Mouse (Mus musculus): ENCODE measurements around the gene Mcm3ap.

The Mcm3ap gene

DNA sequence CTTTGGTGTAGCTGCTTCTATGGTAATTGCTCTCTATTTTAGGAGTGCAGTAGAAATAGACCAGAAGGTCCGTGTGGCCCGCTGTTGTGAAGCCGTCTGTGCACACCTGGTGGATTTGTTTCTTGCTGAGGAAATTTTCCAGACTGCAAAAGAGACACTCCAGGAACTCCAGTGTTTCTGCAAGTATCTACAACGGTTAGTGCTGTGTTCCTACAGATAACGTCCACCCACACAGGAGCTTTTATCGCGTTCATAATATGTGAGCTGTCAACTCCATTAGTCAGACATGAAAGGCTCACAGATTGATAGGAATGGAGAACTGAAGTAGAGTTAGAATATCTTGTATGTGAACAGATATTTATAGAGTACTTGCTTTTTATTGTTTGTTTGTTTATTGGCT lies 27.6 kb downstream of the Mcm3ap start:
- DNase-seq, result no peak

DNA sequence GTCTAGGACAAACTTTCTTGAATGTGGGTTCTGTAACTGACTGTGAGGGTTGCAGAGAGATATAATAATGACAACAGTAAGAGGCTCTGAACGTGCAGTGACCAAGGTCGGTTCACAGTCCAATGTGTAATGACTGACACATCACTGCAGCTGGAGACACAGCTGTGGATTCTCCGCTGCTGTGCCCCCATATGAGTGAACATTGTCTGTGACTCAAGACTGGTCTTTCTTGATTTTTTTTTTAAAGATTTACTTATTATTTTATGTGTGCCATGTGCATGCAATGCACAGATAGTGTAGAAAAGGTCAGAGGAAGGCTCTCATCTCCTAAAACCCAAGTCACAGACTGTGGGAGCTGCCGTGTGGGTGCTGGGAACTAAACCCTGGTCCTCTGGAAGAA lies 28.8 kb downstream of the Mcm3ap start:
- DNase-seq, result no peak

DNA sequence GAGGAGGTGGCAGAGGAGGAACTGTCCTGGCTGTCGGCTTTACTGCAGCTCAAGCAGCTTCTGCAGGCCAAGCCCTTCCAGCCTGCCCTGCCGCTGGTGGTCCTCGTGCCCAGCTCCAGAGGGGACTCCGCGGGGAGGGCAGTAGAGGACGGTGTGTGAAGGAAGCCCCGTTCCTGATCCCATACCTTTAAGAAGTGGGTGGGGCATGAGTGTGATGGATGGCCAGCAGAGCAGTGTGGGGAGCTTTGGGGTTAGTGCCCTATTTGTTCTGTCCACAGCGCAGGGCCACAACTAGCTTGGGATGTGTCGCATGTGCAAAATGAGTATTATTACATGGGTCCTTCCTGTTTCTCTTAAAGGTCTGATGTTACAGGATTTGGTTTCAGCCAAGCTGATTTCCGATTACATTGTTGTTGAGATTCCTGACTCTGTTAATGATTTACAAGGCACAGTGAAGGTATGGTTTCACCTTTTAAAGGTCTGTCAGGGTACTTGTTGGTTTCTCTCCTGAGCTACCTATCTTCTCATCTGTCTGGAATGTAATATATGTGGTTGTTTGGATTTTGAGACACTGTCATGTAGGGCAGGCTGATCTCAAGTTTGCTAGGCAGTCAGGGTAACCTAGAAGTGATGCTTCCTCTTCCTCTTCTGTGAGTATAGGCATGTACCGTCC lies 35.7 kb downstream of the Mcm3ap start:
- DNase-seq, result no peak

DNA sequence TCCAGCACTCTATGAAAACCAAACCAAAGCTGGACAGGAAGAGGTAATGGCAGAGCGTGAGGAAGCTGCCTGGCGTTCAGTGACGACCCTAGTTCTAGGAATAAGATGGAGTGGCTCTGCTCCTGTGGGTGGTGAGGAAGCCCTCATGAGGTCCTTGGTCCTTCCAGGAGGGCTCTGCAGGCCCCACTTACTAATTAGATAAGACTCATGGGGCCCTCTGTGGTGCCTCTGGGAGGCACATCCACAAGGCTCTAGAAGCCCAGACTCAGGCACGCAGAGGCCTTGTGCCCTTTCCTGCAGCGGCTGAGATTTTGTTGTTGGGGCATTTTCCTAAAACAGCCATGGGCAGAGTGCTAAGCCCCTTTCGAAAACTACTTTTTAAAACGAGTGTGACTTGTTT lies 37.1 kb downstream of the Mcm3ap start:
- no peak for DNase-seq

DNA sequence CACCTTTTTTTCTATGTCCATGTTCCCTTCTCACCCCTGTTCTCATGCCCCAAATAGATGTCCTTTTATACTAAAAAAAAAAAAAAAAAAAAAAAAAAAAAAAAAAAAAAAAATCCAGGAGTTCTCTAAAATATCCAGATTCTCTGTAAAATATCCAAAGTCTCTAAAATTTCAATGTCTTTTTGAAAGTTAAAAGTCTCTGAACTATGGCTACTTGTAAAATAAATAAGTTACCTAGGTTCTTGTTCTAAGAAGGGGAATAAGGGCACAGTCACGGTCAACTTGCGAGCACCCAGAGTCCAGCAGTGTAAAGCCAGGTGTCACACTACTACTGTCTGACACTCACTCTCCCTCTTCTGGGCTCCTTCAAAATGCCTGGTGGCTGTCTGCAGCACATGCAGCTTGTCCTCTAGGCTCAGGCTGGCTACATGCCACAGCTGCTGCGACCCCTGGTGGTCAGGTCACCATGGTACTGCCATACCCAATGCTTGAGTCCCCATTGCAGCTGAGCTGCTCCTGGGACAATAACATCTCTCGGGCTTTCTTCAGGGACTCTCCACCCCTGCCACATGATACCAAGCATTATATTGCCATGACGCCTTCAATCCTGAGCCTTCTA lies 44.3 kb downstream of the Mcm3ap start:
- peak; percentile 29 for DNase-seq

DNA sequence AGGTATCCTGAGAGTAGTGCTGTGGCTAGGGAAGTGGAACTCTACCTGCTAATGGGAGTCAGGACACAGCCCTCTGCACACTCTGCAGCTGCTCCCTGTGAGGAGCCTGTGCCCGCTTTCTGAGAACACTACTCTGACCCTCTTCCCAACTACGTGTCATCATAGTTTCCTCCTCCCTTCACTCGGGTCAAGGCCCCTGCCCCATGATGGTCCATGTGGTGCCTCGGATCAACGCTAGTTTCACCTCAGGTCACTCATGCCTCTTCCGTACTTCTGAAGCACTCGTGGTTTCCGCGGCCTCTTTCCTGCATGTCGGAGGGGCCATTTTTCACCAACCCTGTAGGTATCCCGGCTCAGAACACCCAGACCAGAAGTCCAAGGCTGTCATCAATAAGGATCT lies 62.2 kb downstream of the Mcm3ap start:
- DNase-seq, result no peak

DNA sequence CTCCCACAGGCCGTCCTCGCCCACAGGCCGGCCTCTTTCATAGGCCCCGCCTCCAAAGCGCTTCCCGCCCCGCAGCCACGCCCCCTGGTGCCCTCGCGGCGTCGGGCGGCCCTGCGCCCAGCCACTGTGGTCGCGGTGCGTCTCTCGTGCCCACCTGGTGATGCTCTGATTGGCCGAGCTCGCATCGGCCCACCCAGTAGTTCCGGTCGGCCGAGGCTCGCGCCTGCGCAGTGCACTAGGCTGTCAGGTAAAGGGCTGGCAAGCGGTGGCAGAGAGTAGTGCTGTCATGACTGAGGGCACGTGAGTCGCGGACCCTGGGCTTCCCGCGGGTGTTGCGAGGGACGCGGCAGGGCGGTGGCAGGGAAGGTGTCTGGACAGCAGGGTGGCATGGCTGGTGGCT lies 62.6 kb downstream of the Mcm3ap start, which contains the start of gene Lss:
Gene Lss, plus strand, starts transcription at position 214 of the 400 bp plus-strand sequence.
- peak; percentile 98 for DNase-seq

DNA sequence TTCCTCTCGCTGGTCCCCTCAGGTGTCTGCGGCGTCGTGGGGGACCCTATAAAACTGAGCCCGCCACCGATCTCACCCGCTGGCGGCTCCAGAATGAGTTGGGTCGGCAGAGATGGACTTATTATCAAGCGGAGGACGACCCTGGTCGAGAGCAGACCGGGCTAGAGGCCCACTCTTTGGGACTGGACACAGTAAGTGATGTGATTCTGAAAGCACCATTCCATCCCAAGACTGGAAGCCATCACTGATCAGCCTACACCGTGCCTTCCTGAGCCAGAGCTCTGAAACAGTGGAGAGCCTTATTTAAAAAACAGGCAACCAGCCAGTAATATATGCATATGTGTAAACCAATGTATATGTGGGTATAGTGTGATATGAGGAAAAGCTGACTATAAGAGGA lies 63.1 kb downstream of the Mcm3ap start:
- no peak for DNase-seq

DNA sequence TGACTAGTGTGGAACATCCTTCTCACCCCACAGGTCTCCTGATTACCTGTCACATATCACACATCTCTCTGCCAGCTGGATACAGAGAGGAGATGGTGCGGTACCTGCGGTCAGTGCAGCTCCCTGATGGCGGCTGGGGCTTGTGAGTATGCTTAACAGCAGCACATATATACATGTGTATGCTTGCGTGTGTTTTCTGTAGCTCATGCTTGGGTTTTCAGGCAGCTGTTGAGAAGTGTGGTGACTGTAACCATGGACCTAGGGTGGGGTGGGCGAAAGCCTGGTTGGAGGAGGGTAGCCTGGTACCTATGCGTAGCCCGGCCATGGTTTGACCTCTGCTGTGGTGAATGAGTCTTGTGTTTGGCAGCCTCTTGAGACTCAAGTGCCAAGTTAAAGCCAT lies 66.8 kb downstream of the Mcm3ap start:
- no peak for DNase-seq

DNA sequence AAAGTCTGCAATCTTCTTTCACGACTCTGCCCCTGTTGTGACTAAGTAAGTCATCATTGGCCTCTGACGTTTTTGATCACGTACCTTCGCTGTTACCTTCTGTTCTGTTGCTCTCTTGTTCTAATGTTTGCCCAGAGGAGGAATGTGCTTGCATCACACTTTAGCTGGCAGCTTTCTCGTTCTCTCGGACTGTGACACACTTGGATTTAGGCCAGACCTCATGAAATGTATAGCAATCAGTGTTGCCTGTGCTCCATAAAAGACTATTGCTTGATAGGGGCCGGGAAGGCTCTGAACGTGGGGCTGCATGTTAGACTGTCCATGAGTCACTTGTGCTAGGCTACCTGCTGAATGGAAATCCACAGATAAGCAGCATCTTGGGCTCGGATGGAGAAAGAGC lies 68.9 kb downstream of the Mcm3ap start:
- no peak for DNase-seq

DNA sequence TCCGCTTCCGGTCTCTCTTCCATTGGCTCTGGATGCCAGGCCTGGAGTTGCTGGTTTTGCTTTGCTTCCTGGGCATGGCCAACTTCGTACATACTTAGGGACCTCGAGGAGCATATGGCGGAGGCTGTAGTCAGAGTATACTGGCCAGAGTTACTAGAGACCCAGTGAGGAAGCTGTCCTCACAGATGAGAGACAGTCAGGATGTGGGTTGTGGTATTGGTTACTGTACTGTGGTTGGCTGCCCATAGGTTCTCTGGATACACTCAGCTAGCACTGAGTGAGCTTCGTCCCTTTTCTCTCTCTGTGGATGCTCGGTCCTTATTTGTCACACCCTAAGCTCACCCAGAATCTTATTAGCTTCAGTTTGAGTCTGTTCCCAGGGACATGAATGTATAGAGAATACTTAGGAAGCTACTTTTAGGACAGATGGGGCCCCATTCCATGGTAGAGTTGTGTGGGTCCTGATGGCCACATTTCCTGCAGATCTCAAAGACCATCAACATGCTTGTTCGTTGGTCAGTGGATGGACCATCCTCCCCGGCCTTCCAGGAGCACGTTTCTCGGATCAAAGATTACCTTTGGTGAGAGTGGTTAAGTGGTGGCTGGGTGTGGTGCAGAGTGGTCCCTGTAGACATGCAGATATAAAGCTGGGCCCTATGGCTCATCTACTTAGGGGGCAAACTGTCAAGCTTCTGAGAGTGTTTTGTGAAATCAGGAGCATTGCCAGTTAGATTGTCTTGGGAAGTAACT lies 72.8 kb downstream of the Mcm3ap start:
- DNase-seq, result no peak

DNA sequence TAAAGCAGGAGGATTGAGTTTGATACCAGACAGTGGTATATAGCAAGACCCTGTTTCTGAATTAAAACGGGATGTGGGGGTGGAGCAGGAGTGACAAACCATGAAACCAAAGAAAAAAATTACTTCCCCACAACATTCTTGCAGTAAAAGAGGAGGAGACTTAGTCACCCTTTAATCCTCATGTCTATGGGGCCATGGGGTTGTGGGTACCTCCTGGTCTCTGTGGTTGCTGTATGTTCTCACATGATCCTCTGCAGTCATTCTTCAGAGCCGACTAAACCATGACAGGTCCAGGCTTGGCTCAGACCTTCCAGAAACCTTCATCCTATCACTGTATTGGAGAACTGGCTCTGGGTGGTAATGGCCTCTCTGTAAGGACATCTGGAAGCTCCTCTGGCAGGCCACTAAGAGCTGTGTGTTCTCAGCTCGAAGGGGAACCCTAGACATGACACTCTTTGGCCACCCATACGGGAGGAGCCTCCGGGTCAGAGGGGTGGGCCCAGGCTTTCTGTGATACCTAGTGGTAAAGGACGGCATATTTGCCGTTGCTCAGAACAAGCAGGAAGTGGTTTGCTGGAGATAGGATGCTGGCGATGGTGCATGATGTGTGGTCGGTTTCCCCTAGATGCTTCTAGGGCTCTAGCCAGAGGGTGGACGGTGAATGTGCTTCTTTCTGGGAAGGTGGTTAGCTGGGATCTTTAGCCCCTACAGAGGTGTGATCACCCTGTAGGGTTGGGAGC lies 74.1 kb downstream of the Mcm3ap start:
- no peak for DNase-seq

DNA sequence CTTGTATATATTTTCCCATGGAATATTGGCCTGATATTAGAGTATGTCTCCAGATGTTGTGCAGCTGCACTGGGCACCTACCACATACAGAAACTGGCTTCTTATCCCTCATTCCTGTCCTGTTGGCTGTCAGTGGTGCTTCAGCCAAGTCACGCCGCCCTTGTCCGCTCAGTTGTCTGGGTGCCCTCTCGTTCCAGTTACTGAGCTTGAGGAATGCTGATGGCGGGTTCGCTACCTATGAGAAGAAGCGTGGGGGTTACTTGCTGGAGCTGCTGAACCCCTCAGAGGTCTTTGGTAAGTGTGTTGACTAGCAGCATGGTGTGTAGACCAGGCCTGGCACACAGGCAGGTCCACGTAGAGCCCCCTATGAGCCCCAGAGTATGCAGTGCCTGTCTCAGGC lies 77.8 kb downstream of the Mcm3ap start:
- no peak for DNase-seq

DNA sequence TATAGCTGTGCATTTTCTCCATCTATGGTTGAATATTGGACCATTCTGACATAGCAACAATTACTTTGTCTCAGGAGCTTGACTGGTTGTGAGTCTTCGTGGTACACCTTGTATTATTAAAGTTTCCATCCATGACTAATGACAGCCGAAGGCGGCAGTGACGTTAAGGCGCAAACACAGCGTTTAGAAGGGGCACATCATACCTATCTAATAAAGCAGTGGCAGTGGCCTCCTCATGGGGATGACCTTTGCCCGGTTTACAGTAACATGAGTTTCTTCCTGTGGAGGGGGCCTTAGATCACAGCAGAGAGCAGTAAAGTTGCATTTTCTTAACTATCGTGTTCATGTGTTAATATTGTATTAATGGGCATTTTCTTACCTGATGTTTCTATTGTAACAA lies 79.5 kb downstream of the Mcm3ap start:
- no peak for DNase-seq

DNA sequence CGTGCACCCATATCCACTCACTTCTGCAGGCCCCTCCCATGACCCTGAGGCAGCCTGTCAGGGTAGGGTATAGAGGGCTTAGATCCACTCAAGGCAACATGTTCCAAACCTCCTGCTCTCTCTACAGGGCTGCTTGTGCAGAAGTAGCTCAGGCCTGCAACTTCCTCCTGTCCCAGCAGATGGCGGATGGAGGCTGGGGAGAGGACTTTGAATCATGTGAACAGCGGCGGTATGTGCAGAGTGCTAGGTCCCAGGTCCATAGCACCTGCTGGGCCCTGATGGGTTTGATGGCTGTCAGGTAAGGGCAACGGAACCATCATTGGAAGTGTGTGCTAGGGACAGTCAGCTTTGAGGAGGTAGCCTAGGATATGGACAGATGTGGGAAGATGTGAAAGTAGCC lies 81.7 kb downstream of the Mcm3ap start:
- no peak for DNase-seq

DNA sequence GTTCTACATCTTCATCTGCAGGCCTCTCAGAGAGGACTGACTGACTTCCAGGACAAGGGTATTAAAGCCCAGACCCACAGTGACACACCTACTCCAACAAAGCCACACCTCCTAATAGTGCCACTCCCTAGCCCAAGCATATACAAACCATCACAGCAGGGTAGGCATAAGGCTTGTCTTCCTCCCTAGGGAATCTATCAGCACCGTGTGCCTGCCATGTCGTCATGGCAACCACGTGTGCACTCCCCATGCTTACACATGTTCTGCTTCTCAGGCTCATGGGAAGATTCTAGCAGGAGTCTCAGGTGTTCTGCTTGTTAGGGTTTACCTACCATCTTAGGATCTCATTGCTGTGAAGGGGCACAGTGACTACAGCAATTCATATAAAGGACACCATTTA lies 82.8 kb downstream of the Mcm3ap start:
- no peak for DNase-seq

DNA sequence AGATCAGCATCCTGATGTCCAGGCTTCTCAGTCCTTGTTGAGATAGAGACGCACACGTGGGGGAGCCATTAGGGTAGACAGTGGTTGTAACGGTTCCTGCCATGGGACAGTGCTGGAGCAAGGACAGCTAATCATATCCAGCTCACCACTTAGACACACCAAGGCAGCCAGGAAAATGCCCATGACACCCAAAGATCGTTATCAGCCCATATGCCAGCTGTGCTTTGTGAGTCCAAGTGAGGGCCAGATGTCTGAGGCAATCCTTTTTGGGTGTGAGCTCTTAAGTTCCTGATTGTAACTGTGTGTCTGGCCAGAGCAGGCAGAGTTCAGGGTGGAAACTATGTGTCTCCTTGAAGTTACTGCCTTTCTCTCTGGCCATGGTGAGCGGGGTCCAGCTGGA lies 85.3 kb downstream of the Mcm3ap start:
- no peak for DNase-seq

DNA sequence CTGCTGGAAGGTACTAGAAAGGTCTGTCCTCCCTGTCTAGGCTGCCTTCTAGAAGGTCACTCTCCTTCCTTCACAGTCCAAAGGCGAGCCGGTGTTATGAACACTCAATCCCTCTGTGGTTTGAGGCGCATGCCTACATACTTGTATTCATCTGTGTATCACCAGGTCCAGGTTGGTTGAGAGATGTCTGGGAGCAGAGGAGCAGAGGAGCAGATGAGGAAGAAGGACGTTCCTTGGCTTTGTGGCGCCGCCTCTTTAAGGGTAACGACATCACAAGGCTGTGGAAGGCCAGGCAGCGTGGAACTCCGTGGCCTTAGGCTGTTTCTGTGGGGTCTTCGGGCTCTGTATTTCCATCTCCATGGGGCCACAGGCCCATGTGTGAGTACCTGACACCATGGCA lies 93.2 kb downstream of the Mcm3ap start, which contains the start of gene Spatc1l:
Gene Spatc1l, plus strand, starts transcription at position 301 of the 400 bp plus-strand sequence.
- DNase-seq, result no peak
